Mouse (Mus musculus): ENCODE results near the gene Zfand6. TPM values are rescaled to one million over a fixed set of nuclear protein-coding genes. Genes with fewer than 3 reads are reported as not detected.
A peak's percentile ranks its signal among the peaks of the same experiment; 100 is the strongest.

Gene Zfand6
- 158 and 162 TPM in 2 replicates for polyA plus RNA-seq (2016; fragmentation: Nextera tagmentation; extraction: Ambion mirVana)

DNA sequence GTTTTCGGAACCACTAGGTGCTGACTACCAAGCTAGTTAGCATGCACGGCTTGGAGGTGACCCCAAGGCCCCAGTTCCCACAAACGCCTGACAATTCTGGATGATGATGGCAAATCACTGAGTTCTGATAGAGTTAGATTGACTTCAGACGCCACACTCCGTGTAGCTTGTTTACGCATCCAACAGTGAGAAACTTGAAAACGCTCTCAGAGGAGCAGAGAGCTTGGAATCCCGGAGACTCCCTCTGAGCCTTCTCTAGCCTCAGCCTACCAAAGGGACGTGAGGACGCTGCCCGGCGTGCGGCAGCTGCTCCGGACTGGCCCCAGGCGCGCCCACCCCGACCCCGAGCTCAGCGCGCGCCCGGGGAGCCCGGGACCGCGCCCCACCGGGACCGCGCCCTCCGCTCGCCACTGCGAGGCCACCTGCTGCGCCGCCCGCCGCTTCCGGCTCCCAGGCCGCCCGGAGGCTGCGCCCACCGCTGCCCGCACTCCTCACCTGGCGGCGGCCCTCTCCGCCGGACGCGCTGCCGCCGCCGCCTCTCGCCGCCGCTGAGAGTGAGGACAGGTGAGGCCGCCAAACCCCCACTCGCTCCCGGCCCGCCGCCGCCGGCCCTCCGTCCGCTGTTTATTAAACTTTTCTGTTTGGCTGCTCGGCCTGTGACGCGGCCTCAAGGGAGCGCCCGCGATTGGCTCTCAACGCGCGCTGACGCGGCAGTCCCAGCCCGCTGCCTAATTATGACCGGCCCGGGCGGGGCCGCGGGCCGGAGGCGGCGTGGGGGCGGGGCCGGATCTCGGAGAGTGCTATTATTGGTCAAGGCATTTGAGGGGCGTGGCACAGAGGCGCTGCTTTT lies at the start of gene Zfand6:
TSS of gene Zfand6 (minus strand) at position 709 of the 850 bp plus-strand sequence.
- no peaks in the 10 kb centered on the region for H3K27me3 ChIP-seq (replicated peaks; ENCODE audit: low read depth, poor library complexity, severe bottlenecking)
- DNase-seq (ENCODE audit: low spot score): peak; percentile 99
- H3K36me3 ChIP-seq (replicated peaks): no peaks in the 10 kb centered on the region
- peak within 1 kb of the TSS; percentile 94 for H3K27ac ChIP-seq (replicated peaks)
- no peaks in the 10 kb centered on the region for H3K9me3 ChIP-seq
- H3K4me3 ChIP-seq: peak within 1 kb of the TSS; percentile 88
- peaks cover 14% of the 10 kb centered on the region; the same call in 1 of the 2 replicates for H3K4me1 ChIP-seq
- WGBS: under 1% methylated on average over 87 of the region's 87 CpGs

GRCm38 (mm10) chr7:84736803-84737202 lies 47.0 kb upstream of the Zfand6 start:
- WGBS: 89% methylated on average over 2 of the region's 2 CpGs
- no peaks in the 10 kb centered on the region for H3K27me3 ChIP-seq (replicated peaks; ENCODE audit: low read depth, poor library complexity, severe bottlenecking)
- H3K27ac ChIP-seq (replicated peaks): no peak overlapping the region
- DNase-seq (ENCODE audit: low spot score): no peak
- H3K36me3 ChIP-seq (replicated peaks): no peaks in the 10 kb centered on the region
- H3K4me3 ChIP-seq: no peak overlapping the region
- H3K4me1 ChIP-seq: no peaks in the 10 kb centered on the region
- no peaks in the 10 kb centered on the region for H3K9me3 ChIP-seq

- WGBS: 76% methylated on average over 1 of the region's 1 CpGs
Observed at GRCm38 (mm10) chr7:84733038-84733437, 43.3 kb upstream of the Zfand6 start.

GRCm38 (mm10) chr7:84732052-84732451 lies 42.3 kb upstream of the Zfand6 start:
- no peaks in the 10 kb centered on the region for H3K9me3 ChIP-seq
- WGBS: 94% methylated on average over 1 of the region's 1 CpGs
- H3K27ac ChIP-seq (replicated peaks): no peak overlapping the region
- H3K4me3 ChIP-seq: no peak overlapping the region
- DNase-seq (ENCODE audit: low spot score): no peak
- no peaks in the 10 kb centered on the region for H3K36me3 ChIP-seq (replicated peaks)
- peaks cover 4% of the 10 kb centered on the region; the same call in 1 of the 2 replicates for H3K4me1 ChIP-seq
- no peaks in the 10 kb centered on the region for H3K27me3 ChIP-seq (replicated peaks; ENCODE audit: low read depth, poor library complexity, severe bottlenecking)

More at GRCm38 (mm10) chr7:84733038-84733437, 43.3 kb upstream of the Zfand6 start:
- DNase-seq (ENCODE audit: low spot score): no peak
- Histone ChIP-seq H3K4me3 (no peak overlapping the region), H3K36me3 (replicated peaks) (no peaks in the 10 kb centered on the region), H3K27ac (replicated peaks) (no peak overlapping the region), H3K27me3 (replicated peaks; ENCODE audit: low read depth, poor library complexity, severe bottlenecking) (no peaks in the 10 kb centered on the region), H3K4me1 (peaks cover 4% of the 10 kb centered on the region; the same call in 1 of the 2 replicates), H3K9me3 (no peaks in the 10 kb centered on the region)

- no peak overlapping the region for H3K27ac ChIP-seq (replicated peaks)
- H3K27me3 ChIP-seq (replicated peaks; ENCODE audit: low read depth, poor library complexity, severe bottlenecking): no peaks in the 10 kb centered on the region
- no peaks in the 10 kb centered on the region for H3K36me3 ChIP-seq (replicated peaks)
- no peak overlapping the region for H3K4me3 ChIP-seq
- peaks cover 4% of the 10 kb centered on the region; the same call in 1 of the 2 replicates for H3K4me1 ChIP-seq
- no peak for DNase-seq (ENCODE audit: low spot score)
- WGBS: 79% methylated on average over 3 of the region's 3 CpGs
- no peaks in the 10 kb centered on the region for H3K9me3 ChIP-seq
Observed at GRCm38 (mm10) chr7:84731076-84731475, 41.3 kb upstream of the Zfand6 start.

DNA sequence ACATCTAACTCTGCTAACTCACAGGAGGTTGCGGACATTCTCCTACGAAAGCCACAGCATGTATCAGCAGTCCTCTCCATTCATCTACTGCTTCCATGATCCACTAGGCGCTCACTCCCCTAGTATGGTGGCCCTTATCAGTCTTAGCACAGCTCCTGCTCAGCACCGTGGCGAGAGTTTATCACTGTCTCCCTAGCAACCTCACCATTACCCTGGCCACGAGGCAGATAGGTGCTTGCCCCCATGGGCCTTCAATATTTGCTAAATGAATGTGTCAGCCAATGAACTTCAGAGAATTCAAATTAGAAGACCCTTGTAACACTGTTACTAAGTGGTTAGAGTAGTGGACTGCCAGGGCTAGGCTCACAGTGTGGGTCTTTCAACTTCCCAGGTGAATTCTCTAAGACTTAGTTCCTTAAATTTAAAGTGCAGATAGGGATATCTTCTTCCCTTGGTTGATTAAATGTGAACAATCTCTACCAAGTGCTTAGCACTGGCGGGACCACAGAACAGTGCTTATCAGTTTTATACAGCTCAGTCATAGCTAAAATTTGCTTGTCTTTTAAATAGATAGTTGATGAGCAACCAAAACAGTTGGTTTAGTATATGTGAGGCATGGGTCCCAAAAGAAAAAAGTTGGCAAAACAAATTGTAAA lies 33.2 kb upstream of the Zfand6 start:
- WGBS: 69% methylated on average over 7 of the region's 7 CpGs

GRCm38 (mm10) chr7:84710287-84710958 lies 20.7 kb upstream of the Zfand6 start:
- Histone ChIP-seq H3K4me3 (no peak overlapping the region), H3K27me3 (replicated peaks; ENCODE audit: low read depth, poor library complexity, severe bottlenecking) (no peaks in the 10 kb centered on the region), H3K36me3 (replicated peaks) (no peaks in the 10 kb centered on the region), H3K9me3 (no peaks in the 10 kb centered on the region), H3K27ac (replicated peaks) (no peak overlapping the region), H3K4me1 (no peaks in the 10 kb centered on the region)
- DNase-seq (ENCODE audit: low spot score): no peak

More for the DNA sequence above, 33.2 kb upstream of the Zfand6 start:
- no peak overlapping the region for H3K4me3 ChIP-seq
- H3K27me3 ChIP-seq (replicated peaks; ENCODE audit: low read depth, poor library complexity, severe bottlenecking): no peaks in the 10 kb centered on the region
- no peaks in the 10 kb centered on the region for H3K9me3 ChIP-seq
- H3K27ac ChIP-seq (replicated peaks): no peak overlapping the region
- H3K4me1 ChIP-seq: no peaks in the 10 kb centered on the region
- no peak for DNase-seq (ENCODE audit: low spot score)
- no peaks in the 10 kb centered on the region for H3K36me3 ChIP-seq (replicated peaks)

DNA sequence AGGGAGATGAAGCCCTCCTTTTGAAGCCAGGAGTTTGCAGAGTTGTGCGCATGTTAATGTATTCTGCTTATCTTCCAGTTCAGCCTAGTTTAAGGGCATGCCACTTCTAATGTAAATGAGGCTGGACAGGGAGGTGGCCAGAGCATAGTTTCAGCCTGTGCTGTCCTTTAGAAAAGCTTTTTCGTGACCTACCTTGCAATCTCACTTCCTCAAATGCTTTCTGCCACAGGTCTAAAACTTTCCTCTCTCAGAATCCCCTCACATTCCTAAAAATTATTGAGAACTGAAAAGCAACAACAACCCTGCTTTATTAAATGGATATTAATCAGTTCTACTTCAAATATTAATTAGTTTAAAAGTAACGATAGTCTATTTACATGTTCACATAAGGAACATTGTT lies 17.1 kb upstream of the Zfand6 start:
- no peak for DNase-seq (ENCODE audit: low spot score)
- no peaks in the 10 kb centered on the region for H3K9me3 ChIP-seq
- H3K4me1 ChIP-seq: no peaks in the 10 kb centered on the region
- H3K4me3 ChIP-seq: no peak overlapping the region
- no peaks in the 10 kb centered on the region for H3K36me3 ChIP-seq (replicated peaks)
- H3K27ac ChIP-seq (replicated peaks): no peak overlapping the region
- no peaks in the 10 kb centered on the region for H3K27me3 ChIP-seq (replicated peaks; ENCODE audit: low read depth, poor library complexity, severe bottlenecking)
- WGBS: 88% methylated on average over 3 of the region's 3 CpGs

DNA sequence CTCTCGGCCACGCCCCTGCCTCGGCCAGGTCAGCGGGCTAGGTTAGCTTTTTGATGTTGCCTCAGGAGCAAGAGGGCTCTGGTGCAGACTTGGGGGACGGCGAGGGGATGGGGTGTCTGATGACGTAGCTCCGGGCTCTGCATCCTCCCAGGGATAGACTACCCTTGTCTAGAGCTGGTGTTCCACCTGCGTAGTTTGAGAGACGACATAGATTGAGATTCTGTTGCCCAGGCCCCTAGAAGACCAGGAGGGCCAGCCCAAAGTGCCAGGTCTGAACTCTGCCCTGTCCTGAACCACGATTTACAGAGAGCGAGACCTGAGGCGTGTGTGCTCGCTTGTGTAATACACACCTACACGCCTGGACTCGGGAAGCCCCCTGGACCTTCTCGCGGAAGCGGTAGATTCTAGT lies 346 bp upstream of the Zfand6 start:
- no peaks in the 10 kb centered on the region for H3K27me3 ChIP-seq (replicated peaks; ENCODE audit: low read depth, poor library complexity, severe bottlenecking)
- H3K27ac ChIP-seq (replicated peaks): peak overlapping the region; percentile 94
- DNase-seq (ENCODE audit: low spot score): no peak
- H3K36me3 ChIP-seq (replicated peaks): no peaks in the 10 kb centered on the region
- no peaks in the 10 kb centered on the region for H3K9me3 ChIP-seq
- H3K4me1 ChIP-seq: peaks cover 14% of the 10 kb centered on the region; the same call in 1 of the 2 replicates
- peak overlapping the region; percentile 88 for H3K4me3 ChIP-seq
- WGBS: 3% methylated on average over 19 of the region's 19 CpGs

DNA sequence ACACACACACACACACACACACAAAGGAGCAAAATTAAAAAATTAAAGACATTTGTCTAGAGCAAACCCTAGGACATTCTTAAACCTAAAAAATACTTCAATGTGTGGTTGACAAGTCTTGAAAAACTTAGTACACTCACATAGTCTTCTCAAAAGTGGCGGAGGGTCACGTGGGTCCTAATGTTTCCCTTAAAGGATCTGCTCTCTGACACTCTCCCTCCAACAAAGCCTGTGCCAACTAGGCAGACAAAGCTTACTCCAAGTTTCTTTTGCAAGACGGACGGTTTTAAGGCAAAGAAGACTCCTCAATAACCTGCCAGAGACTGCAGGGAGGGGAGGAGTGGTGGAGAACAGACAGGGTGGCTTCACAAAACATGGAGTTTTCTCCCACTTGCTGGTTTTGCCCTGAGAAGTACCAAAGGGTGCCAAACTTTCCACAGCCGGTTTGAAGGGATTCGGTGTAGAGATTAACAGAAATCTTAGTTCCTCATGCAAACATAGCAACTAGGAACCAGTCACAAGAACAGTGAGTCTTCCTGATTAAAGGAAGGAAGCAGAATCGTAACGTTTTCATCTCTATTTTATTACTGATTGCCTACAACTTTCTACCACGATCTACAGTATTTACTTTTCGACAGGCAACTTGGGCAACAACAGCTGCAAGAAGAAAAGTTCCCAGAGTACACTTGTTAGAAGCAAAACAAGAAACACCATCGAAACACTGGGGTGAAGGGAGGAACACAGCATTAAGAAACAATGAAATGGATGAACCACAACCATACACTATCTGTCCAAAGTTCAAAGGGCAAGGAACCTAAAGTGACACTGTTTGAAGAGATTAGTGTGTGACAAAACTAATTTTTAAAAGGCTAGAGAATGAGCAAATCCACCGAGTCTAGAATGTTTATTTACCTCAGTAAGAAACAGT lies 1.8 kb downstream of the Zfand6 start:
- no peak overlapping the region for H3K27ac ChIP-seq (replicated peaks)
- DNase-seq (ENCODE audit: low spot score): no peak
- H3K36me3 ChIP-seq (replicated peaks): no peaks in the 10 kb centered on the region
- no peaks in the 10 kb centered on the region for H3K9me3 ChIP-seq
- peaks cover 14% of the 10 kb centered on the region; the same call in 1 of the 2 replicates for H3K4me1 ChIP-seq
- no peaks in the 10 kb centered on the region for H3K27me3 ChIP-seq (replicated peaks; ENCODE audit: low read depth, poor library complexity, severe bottlenecking)
- peak overlapping the region; percentile 88; the same call in 1 of the 2 replicates for H3K4me3 ChIP-seq
- WGBS: 79% methylated on average over 12 of the region's 12 CpGs

- DNase-seq (ENCODE audit: low spot score): no peak
- 87% methylated on average over 2 of the region's 2 CpGs for WGBS
- no peaks in the 10 kb centered on the region for H3K36me3 ChIP-seq (replicated peaks)
- H3K4me3 ChIP-seq: no peak overlapping the region
- H3K4me1 ChIP-seq: peaks cover 14% of the 10 kb centered on the region; the same call in 1 of the 2 replicates
- no peaks in the 10 kb centered on the region for H3K27me3 ChIP-seq (replicated peaks; ENCODE audit: low read depth, poor library complexity, severe bottlenecking)
- H3K27ac ChIP-seq (replicated peaks): no peak overlapping the region
- H3K9me3 ChIP-seq: no peaks in the 10 kb centered on the region
Observed at GRCm38 (mm10) chr7:84686380-84686779, 3.4 kb downstream of the Zfand6 start.

Data from embryonic facial prominence, embryonic 10.5 days (tissue).